Mouse (Mus musculus): ENCODE measurements around the gene Pigl. TPM values are rescaled to one million over a fixed set of nuclear protein-coding genes. Genes with fewer than 3 reads are reported as not detected.

Gene Pigl
- polyA plus RNA-seq, 1 experiment, result 3.7 TPM

- Histone ChIP-seq H3K4me3 (peak overlapping the region; percentile 41), H3K36me3 (ENCODE audit: control insufficient read depth, insufficient read depth) (no peaks in the 10 kb centered on the region), H3K27me3 (ENCODE audit: control insufficient read depth, insufficient read depth, insufficient read length) (no peaks in the 10 kb centered on the region), H3K4me2 (ENCODE audit: low read depth) (peak overlapping the region; percentile 99), H3K79me2 (ENCODE audit: control insufficient read depth, insufficient read depth) (no peaks in the 10 kb centered on the region), H3ac (ENCODE audit: control insufficient read depth, insufficient read length) (peak overlapping the region; percentile 81)
- TF ChIP-seq TCF12 (IDR thresholded peaks at IDR 0.05; ENCODE audit: insufficient read depth, poor library complexity, severe bottlenecking) (no peak), MYOG (IDR thresholded peaks at IDR 0.05; ENCODE audit: control insufficient read depth in 1 of 3, insufficient read depth in 1 of 3, insufficient read length in 2 of 3, low read depth in 2 of 3) (peak in 1 of 3 experiments; percentile 11)
These were observed 80.2 kb downstream of the Pigl start for GRCm38 (mm10) chr11:62538321-62539088.

DNA sequence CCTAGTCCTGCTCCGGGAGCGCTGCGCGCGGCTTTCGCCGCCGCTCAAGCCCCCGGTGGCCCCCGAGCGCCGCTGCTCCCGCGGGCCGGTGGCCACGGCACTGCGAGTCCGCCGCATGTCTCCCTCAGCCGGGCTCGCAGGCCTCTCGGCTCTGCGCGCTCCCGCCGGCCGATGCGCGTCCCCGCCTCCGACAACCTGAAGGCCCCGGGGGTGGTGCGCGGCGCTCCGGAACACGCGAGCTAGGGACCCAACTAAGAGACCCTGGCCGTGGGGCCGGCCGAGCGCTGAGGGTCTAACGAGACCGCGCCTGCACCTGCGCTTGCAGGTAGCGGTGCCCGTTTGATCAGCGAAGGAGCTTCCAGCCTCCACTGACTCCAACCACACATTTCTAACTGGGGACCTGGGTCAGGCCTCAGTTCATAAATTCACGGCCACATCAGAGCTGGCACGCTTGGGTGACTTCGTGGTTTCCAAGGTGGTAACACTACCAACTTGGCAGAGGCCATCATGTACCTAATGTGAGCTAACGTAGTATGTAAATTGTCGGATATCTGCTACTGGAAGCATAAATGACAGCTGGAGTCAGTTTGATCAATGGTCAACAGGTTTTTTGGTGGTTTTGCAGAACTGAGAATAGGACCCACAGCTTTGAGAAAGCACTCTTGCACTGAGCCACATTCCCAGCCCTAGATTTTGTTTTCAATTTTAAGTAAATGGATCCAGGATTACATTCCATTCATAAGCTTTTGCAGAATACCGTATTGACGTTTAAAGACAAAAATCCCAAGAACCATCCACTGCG, 81.0 kb downstream of the Pigl start, which contains the start of gene Cenpv:
Cenpv (minus strand) TSS at position 173 of the 802 bp plus-strand sequence.
- H3K4me2 ChIP-seq (ENCODE audit: low read depth), result peak within 1 kb of the TSS; percentile 99
- no peaks in the 10 kb centered on the region for H3K36me3 ChIP-seq (ENCODE audit: control insufficient read depth, insufficient read depth)
- TF ChIP-seq POLR2A (IDR thresholded peaks at IDR 0.05; ENCODE audit: insufficient read length, low read depth) (peak; percentile 70), E2F4 (IDR thresholded peaks at IDR 0.05; ENCODE audit: insufficient read depth) (no peak), TCF3 (IDR thresholded peaks at IDR 0.05; ENCODE audit: insufficient read length, low read depth) (no peak), MYOD1 (IDR thresholded peaks at IDR 0.05; ENCODE audit: control insufficient read depth in 1 of 3, insufficient read length in 2 of 3, low read depth in 2 of 3) (no peak), MYOG (IDR thresholded peaks at IDR 0.05; ENCODE audit: control insufficient read depth in 1 of 3, insufficient read depth in 1 of 3, insufficient read length in 2 of 3, low read depth in 2 of 3) (no peak)
- H3K79me2 ChIP-seq (ENCODE audit: control insufficient read depth, insufficient read depth), result no peaks in the 10 kb centered on the region
- no peaks in the 10 kb centered on the region for H3K27me3 ChIP-seq (ENCODE audit: control insufficient read depth, insufficient read depth, insufficient read length)
- peak within 1 kb of the TSS; percentile 81 for H3ac ChIP-seq (ENCODE audit: control insufficient read depth, insufficient read length)
- H3K4me3 ChIP-seq, result peak within 1 kb of the TSS; percentile 41

DNA sequence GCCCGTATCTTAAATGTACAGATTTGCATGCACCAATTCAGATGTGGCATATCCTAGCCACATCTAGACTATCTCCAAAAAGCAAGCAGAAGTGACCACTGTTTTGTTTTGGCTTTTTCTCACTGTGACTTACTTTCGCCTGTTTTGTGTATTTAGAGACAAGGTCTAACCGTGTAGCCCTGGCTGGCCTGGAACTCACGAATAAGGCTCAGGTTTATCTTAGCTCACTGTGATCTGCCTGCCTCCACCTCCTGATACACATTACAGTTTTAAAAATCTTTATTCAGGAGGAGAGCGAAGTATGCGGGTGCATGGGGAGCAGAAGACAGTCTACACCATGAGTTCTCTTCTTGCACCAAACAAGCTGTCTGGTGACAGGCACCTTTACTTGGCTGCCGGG, 81.9 kb downstream of the Pigl start:
- Histone ChIP-seq H3K4me2 (ENCODE audit: low read depth) (no peak overlapping the region), H3K79me2 (ENCODE audit: control insufficient read depth, insufficient read depth) (no peaks in the 10 kb centered on the region), H3ac (ENCODE audit: control insufficient read depth, insufficient read length) (no peak overlapping the region), H3K36me3 (ENCODE audit: control insufficient read depth, insufficient read depth) (no peaks in the 10 kb centered on the region), H3K4me3 (no peak overlapping the region), H3K27me3 (ENCODE audit: control insufficient read depth, insufficient read depth, insufficient read length) (no peaks in the 10 kb centered on the region)
- no peak for TF ChIP-seq POLR2A (IDR thresholded peaks at IDR 0.05; ENCODE audit: insufficient read length, low read depth)
- TF ChIP-seq USF1 (IDR thresholded peaks at IDR 0.05; ENCODE audit: low read depth), result no peak
- TF ChIP-seq MAX (IDR thresholded peaks at IDR 0.05; ENCODE audit: low read depth), result no peak
- no peak for TF ChIP-seq REST (IDR thresholded peaks at IDR 0.05; ENCODE audit: insufficient read depth, insufficient read length)

DNA sequence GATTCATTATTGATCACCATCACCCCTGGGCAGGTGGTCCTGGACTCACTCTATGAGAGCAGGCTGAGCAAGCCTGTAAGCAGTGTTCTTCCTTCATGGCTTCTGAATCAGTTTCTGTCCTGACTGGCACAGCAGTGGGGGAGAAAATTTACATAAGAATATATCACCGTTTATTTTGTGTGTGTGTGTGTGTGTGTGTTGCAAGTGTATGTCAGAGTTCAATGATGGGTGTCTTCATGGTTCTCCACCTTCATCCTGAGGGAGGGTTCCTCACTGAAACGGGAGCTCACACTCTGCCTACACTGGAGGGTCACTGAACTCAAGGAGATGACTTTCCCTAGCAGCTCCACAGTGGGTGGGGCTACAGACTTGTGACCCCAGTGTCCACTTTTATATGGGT, 82.7 kb downstream of the Pigl start:
- H3ac ChIP-seq (ENCODE audit: control insufficient read depth, insufficient read length), result no peak overlapping the region
- TF ChIP-seq MAX (IDR thresholded peaks at IDR 0.05; ENCODE audit: low read depth) (no peak), CEBPB (IDR thresholded peaks at IDR 0.05; ENCODE audit: insufficient read depth, poor library complexity, severe bottlenecking) (no peak), E2F4 (IDR thresholded peaks at IDR 0.05; ENCODE audit: insufficient read depth) (no peak), POLR2AphosphoS2 (IDR thresholded peaks at IDR 0.05; ENCODE audit: insufficient read length, low read depth) (no peak), REST (IDR thresholded peaks at IDR 0.05; ENCODE audit: insufficient read depth, insufficient read length) (no peak), POLR2A (IDR thresholded peaks at IDR 0.05; ENCODE audit: insufficient read length, low read depth) (no peak), TCF3 (IDR thresholded peaks at IDR 0.05; ENCODE audit: insufficient read length, low read depth) (no peak), SRF (IDR thresholded peaks at IDR 0.05; ENCODE audit: control insufficient read depth, insufficient read length, low read depth) (no peak)
- no peaks in the 10 kb centered on the region for H3K27me3 ChIP-seq (ENCODE audit: control insufficient read depth, insufficient read depth, insufficient read length)
- H3K4me2 ChIP-seq (ENCODE audit: low read depth), result no peak overlapping the region
- H3K4me3 ChIP-seq, result no peak overlapping the region
- H3K36me3 ChIP-seq (ENCODE audit: control insufficient read depth, insufficient read depth), result no peaks in the 10 kb centered on the region
- no peaks in the 10 kb centered on the region for H3K79me2 ChIP-seq (ENCODE audit: control insufficient read depth, insufficient read depth)

GRCm38 (mm10) chr11:62541581-62541980, 83.3 kb downstream of the Pigl start:
- Histone ChIP-seq H3K36me3 (ENCODE audit: control insufficient read depth, insufficient read depth) (no peaks in the 10 kb centered on the region), H3K4me3 (no peak overlapping the region), H3ac (ENCODE audit: control insufficient read depth, insufficient read length) (no peak overlapping the region), H3K79me2 (ENCODE audit: control insufficient read depth, insufficient read depth) (no peaks in the 10 kb centered on the region), H3K27me3 (ENCODE audit: control insufficient read depth, insufficient read depth, insufficient read length) (no peaks in the 10 kb centered on the region), H3K4me2 (ENCODE audit: low read depth) (no peak overlapping the region)
- TF ChIP-seq USF1 (IDR thresholded peaks at IDR 0.05; ENCODE audit: low read depth) (no peak), E2F4 (IDR thresholded peaks at IDR 0.05; ENCODE audit: insufficient read depth) (no peak), REST (IDR thresholded peaks at IDR 0.05; ENCODE audit: insufficient read depth, insufficient read length) (no peak), TCF3 (IDR thresholded peaks at IDR 0.05; ENCODE audit: insufficient read length, low read depth) (no peak), MYOG (IDR thresholded peaks at IDR 0.05; ENCODE audit: control insufficient read depth in 1 of 3, insufficient read depth in 1 of 3, insufficient read length in 2 of 3, low read depth in 2 of 3) (no peak), POLR2AphosphoS2 (IDR thresholded peaks at IDR 0.05; ENCODE audit: insufficient read length, low read depth) (no peak), SRF (IDR thresholded peaks at IDR 0.05; ENCODE audit: control insufficient read depth, insufficient read length, low read depth) (no peak), TCF12 (IDR thresholded peaks at IDR 0.05; ENCODE audit: insufficient read depth, poor library complexity, severe bottlenecking) (no peak), CEBPB (IDR thresholded peaks at IDR 0.05; ENCODE audit: insufficient read depth, poor library complexity, severe bottlenecking) (no peak), MAX (IDR thresholded peaks at IDR 0.05; ENCODE audit: low read depth) (no peak), MYOD1 (IDR thresholded peaks at IDR 0.05; ENCODE audit: control insufficient read depth in 1 of 3, insufficient read length in 2 of 3, low read depth in 2 of 3) (no peak), POLR2A (IDR thresholded peaks at IDR 0.05; ENCODE audit: insufficient read length, low read depth) (no peak)

All from myocyte (in vitro differentiated cells).